Mouse (Mus musculus) ovary, adult 18-20 months (tissue): Measurements from ENCODE around the gene Nfkb2.

Experiments used
- DNase-seq: peaks from one replicate; pipeline ENCODE4 v3.0.0; 2022; ENCODE audit warnings: low spot score, mixed read lengths

The Nfkb2 gene

GRCm38 (mm10) chr19:46322996-46323572, 19.0 kb downstream of the Nfkb2 start:
- DNase-seq: no peak

GRCm38 (mm10) chr19:46323716-46324115, 19.6 kb downstream of the Nfkb2 start:
- no peak for DNase-seq

- DNase-seq: no peak
Measured at GRCm38 (mm10) chr19:46324366-46324765, 20.2 kb downstream of the Nfkb2 start.

- no peak for DNase-seq
Measured at GRCm38 (mm10) chr19:46324918-46325317, 20.8 kb downstream of the Nfkb2 start.

- DNase-seq: no peak
Measured at GRCm38 (mm10) chr19:46326019-46326755, 22.1 kb downstream of the Nfkb2 start.

GRCm38 (mm10) chr19:46326756-46327305, 22.7 kb downstream of the Nfkb2 start, which contains the start of gene Psd:
Gene Psd, minus strand, starts transcription at chr19:46327156.
- no peak for DNase-seq

- DNase-seq: no peak
Measured at GRCm38 (mm10) chr19:46327531-46328064, 23.5 kb downstream of the Nfkb2 start.

GRCm38 (mm10) chr19:46328081-46329030, 24.2 kb downstream of the Nfkb2 start, which contains the start of gene Fbxl15:
Gene Fbxl15, plus strand, starts transcription at chr19:46328184.
- peak; percentile 93 for DNase-seq

- DNase-seq: no peak
Measured at GRCm38 (mm10) chr19:46329031-46329641, 25.0 kb downstream of the Nfkb2 start.

GRCm38 (mm10) chr19:46329951-46330350, 25.8 kb downstream of the Nfkb2 start:
- DNase-seq: peak; percentile 71

GRCm38 (mm10) chr19:46330696-46331095, 26.6 kb downstream of the Nfkb2 start:
- DNase-seq: no peak

- no peak for DNase-seq
Measured at GRCm38 (mm10) chr19:46331326-46331725, 27.2 kb downstream of the Nfkb2 start.

GRCm38 (mm10) chr19:46331936-46332335, 27.8 kb downstream of the Nfkb2 start:
- no peak for DNase-seq

- DNase-seq: no peak
Measured at GRCm38 (mm10) chr19:46332721-46333339, 28.7 kb downstream of the Nfkb2 start.

- DNase-seq: no peak
Measured at GRCm38 (mm10) chr19:46333906-46334305, 29.8 kb downstream of the Nfkb2 start.

GRCm38 (mm10) chr19:46337719-46338330, 33.7 kb downstream of the Nfkb2 start:
- DNase-seq: no peak

GRCm38 (mm10) chr19:46338331-46338936, 34.3 kb downstream of the Nfkb2 start, which contains the start of gene Cuedc2:
Gene Cuedc2, minus strand, starts transcription at chr19:46338702.
- DNase-seq: peak; percentile 90

GRCm38 (mm10) chr19:46338942-46339286, 34.8 kb downstream of the Nfkb2 start:
- DNase-seq: no peak

GRCm38 (mm10) chr19:46339287-46339971, 35.3 kb downstream of the Nfkb2 start:
- DNase-seq: peak; percentile 55
